Mouse (Mus musculus): ENCODE measurements at regions not wholly inside any gene's neighbourhood (a gene's known extent, or its start where the extent isn't known, plus 50 kb on each side); places are given as distances from the start of the nearest gene placed in this dataset.

DNA sequence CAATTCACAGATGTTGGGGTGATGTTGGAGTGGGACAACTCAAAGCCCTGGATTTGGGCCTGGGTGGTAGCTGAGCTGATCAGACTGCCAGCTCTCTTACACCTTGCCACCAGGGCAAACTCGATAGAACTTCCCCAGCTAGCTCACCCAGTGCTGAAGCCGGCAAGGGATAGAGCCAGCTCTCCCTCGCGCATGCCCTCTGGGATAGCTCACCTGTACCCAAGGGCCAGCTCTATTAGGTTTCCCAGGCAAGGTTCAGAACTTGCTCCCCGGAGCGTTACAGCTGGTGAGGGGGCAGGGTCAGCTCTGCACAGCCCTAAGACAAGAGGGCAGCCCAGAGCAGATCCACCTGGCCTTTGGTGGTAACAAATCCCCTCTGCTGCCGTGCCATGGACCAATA is 54.1 kb upstream of the 1700012A03Rik start:
- DNase-seq: no peak

DNA sequence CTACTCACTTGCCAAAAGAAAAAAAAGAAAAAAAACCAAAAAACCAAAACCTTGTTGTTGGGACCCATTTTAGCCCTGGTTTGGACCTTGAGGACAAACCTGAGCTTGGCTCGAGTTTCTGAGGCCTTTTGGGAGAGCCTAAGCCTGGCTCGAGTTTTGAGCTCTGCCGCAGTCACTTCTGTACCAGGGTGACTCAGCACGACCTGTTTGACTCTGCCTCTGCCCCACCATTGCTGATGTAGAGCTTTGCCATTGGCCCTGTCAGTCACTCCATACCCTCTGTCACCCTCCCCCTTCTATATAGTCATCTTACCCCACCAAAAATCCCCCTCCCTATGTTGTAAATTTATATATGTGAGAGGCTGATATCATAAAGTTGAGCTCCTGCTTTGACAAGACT is 54.8 kb upstream of the 1700012A03Rik start:
- no peak for DNase-seq

DNA sequence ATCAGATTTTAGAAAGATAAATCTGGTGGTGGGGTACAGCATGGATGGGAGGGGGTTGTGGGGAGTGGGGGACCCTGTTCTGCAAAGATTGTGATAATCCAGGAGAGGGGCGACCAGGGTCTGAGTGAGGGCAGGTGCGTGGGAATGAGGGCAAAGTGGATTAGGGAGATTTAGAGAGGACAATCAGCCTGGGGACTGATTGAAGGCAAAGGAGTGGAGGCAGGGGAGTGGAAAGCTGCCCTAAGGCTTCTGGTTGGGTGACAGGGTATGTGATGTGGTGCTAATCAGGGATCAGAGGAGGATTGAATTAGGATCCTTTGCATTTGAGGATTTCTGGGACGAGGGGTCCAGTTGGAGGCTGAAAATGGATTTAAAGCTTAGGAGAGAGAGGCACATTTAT is 64.3 kb upstream of the 1700012A03Rik start:
- no peak for DNase-seq

DNA sequence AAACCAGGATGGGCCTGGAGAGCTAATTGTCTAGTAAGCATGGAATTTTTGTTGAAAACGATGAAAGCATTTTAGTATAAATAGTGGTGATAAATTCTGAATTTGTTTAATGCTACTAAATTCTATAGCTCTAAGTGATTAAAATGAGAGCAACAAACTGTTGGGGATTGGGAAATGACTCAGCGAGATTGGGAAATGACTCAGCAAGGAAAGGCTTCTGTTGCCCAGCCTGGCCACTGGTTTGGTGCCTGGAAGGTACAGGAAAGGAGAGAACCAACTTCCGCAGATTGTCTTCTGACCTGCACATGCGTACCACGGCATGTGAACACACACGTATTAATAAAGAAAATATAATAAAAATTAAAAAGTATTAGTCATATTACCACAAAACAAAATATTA is 73.3 kb upstream of the 1700012A03Rik start:
- DNase-seq: no peak

DNA sequence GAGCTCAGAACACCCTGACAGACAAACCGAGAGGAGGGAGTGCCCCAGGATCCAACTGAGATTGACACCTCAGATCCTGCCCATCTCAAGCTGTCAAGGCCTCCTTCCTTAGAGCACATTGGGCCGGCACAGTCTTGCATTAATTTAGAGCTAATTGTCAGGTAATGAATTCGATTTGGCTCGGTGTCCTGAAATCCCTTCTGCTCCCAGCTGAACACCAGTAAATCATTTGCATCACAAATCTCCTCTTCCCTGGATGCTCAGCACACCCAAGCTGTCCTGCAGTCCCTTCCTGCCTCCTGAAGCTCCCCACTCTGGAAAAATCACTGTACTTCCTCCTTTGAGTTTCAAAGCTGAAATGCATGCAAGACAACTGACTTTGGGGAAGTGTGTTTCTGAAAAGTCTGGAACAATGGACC is 102.0 kb upstream of the 1700012A03Rik start:
- peak in 1 of 2 experiments; percentile 33 for DNase-seq

DNA sequence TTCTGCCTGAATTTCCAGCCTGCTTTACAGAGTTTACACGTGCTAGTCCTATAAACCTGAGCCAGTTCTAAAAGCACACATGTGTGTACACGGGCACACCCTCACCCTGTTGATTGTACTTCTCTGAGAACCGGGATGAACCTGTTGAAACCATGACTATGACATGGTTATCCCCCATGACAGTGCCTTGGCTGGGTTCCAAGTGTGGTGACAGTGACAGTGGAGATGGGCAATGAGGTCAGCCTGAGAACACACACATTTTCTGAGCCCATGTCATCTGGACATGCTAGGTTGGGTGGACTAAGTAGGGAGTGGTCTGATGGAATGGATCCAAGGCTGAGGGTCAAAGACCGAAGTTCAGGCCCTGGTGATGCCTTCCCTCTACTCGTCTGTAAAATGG is 103.5 kb upstream of the 1700012A03Rik start:
- no peak for DNase-seq

DNA sequence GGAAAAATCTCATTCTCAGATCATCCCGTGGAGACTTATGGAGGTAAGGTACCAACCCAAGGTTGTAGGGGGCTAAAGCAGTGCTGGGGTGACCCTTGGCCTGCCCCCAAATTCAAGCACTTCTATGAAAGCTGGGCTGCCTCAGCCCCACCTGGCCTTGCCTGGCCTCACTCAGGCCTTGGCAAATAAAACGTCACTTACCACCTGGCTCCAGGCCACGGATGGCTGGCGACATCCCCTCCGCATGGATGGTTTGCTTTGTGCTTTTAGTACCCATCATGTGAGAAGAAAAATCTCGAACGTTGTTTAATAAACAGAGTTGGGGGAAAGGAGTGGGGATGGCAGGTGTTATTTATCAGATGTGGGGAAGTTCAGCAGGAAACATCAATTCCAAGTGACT is 104.7 kb upstream of the 1700012A03Rik start:
- DNase-seq: peak; percentile 40 to 56

DNA sequence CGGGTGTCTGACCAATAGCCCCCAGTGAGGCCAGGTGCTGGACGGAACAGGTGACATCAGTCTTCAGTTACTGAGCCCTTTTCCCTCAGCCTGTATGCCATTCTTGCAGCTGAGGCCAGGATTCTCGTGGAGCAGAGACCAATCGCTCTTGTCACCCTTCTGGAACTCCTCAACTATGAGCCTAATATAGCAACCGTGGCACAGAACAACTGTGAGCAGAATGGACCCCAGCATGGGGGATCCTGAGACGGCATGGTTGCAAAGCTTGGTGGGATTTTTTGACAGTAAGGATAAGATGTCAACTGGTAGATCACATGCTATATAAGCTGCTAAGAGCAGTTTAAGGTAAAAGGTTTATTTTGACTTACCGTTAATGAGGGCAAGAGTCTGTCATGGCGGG is 105.5 kb upstream of the 1700012A03Rik start:
- DNase-seq: peak; percentile 43 to 61

DNA sequence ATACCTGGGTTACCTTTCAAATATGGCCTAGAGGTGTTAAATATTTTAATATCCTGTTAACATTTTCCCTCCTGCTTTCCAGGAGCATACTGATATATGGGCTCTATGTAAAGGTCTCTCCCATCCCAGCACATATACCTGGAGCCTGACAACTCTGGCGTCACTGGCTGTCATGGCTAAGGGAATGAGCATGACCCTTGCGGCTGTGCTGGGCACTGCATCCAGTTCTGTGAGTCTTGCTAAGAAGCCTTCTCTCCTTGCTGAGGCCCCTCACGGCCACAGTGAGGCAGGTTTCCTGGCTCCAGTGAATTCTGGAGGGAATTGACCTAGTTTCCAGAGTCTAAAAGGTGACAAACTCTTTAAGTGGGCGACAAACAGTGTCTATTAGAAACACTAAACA is 107.3 kb upstream of the 1700012A03Rik start:
- DNase-seq: no peak

DNA sequence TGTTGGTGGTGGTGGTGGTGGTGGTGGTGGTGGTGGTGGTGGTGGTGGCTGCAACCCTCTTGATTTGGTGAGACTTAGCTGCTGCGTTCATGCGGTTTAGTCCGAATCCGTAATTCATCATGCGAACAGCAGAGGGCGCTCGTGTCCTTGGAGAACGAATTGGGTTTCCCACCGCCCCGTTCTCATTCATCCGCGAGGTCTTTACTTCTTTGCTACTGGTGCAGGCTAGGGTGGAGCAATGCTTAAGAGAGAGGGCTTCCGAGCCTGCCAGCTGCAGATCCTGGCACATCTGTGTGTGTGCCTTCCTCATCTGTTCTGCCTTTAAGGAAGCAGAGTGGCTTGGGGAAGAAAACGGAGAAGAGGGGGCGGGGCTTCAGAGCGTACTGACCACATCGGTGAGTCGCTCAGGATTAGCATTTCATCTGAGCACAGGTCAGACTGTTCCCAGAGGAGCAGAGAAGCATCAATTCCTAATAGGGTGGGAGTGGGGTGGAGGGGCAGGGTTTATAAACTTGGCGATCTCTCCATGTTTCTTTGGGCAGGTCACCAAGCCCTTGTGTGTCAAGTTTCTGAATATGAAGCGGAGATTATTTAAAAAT is 111.7 kb upstream of the 1700012A03Rik start:
- peak; percentile 94 to 97 for DNase-seq

DNA sequence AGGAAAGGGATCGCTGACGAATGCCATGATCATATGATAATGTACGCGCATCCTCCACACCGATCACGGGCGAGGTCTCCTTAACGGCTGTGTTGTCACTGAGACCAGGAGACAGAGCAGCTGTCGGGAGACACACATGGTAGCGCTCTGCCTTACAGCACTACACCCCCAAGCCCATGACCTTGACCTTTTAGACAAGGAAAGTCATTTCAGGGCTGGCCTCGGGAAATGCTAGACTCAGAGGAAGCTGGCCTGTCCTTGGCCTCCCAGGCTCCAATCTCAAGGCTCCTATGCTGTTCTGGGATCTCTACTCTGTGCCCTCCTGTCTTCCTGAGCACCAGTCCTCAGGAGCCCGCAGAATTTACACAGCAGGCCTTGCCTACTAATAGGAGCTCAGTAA is 112.9 kb upstream of the 1700012A03Rik start:
- DNase-seq: no peak

DNA sequence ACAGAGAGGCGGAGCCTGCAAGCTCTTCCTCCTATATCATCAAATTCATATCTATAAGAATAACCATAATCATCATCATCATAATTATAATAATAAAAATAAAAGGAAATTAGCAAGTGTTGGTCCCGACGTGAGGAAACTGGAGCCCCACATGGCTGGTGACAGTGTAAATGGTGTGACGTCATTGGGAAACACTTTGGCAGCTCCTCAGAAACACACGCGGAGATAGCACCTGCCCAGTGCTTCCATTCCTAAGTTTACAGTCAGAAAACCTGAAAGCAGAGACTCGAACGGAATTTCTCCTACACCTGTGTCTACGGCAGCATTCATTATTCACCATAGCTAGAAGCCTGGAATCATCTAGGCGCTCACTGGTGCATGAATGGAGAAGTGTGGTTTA is 115.2 kb upstream of the 1700012A03Rik start:
- peak; percentile 69 to 71 for DNase-seq

DNA sequence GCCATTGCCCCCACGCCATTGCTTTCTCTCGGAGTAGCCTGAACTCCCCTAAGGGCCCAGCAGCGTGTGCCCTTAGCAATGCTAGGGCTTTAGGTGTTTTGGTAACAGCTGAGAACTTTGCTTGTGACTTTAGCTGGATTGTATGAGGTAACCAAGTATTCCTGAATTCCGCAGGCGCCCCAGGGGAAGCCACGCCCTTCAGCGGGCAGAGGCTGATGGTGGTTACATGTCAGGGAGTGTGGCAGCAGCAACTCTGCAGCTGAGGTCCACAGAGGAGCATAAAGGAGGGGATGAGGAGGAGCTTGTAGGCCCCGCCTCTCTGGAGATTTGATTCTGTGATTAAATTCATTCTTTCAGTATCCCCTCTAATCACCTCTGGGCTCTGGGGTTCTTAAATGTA is 116.1 kb upstream of the 1700012A03Rik start:
- peak in 1 of 2 experiments; percentile 1 for DNase-seq

DNA sequence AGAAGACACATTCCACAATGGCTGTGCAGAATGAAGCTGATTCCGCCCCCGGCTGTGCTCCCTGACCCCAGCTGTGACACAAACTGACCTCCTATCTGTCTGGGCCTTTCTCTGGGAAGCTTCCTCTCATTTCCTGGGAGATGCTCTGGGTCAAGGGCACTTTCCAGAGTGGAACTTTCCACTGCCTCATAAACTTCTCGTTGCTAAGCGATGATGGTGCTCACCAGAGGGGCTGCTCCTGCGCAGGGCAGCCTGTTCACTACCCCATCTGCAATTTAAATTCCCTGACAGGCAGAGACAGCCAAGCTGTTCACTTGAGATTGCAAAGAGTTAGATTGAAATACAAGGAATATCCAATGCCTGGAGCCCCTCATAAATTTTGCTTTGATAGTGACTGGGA is 116.7 kb upstream of the 1700012A03Rik start:
- peak in 1 of 2 experiments; percentile 1 for DNase-seq

DNA sequence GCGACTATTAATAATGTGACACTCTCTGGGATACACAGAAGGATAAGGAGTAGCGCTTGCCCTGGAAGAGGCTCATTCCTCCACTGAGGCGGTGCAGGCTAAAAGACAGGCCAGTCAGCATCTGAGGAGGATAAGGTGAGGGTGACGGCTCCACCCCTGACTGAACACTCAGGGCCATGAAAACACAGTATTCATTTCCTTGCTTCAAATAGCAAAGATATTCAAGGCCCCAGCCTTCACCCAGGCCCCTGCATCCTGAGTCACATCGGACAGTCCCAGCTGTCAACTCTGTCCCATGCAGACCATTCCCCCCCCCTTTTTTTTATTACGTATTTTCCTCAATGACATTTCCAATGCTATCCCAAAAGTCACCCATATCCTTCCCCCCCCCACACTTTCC is 118.9 kb upstream of the 1700012A03Rik start:
- DNase-seq: peak in 1 of 2 experiments; percentile 0

DNA sequence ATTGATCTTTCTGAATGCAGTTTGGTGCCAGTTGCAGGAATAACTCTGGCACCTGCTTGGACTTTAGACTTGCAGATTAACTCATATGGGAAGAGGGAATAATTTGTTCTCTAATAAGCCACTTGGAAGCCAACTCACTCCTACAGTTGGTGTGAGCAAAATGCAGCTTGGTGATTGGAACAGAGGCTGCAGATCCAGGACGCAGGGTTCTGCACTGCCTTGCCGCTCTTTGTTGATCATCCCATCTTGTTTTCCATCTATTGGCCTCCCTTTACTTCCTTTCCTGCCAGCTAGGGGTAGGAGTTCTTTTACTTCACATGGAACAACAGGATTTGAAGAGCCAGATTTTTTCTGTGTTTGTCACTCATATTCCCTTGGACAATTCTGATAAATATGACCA is 120.9 kb upstream of the 1700012A03Rik start:
- no peak for DNase-seq

DNA sequence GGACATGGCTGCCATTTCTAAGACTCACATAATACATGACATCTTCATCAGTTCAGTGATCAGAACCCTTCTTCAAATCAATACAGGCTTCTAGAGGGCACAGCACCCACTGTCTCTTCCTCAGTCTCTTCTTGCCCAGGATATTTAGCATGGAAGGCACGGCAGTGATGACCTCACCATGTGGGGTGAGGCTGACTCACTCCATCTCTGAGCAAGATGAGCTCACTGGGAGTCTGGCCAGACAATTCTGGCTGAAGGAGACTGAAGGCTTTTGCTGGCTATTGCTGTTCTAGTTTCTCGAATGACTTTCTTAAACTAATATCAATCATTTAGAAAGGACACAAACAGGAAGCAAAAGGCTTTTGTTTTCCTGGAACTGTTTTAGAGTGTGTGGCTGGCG is 122.9 kb upstream of the 1700012A03Rik start:
- peak; percentile 70 to 75 for DNase-seq

DNA sequence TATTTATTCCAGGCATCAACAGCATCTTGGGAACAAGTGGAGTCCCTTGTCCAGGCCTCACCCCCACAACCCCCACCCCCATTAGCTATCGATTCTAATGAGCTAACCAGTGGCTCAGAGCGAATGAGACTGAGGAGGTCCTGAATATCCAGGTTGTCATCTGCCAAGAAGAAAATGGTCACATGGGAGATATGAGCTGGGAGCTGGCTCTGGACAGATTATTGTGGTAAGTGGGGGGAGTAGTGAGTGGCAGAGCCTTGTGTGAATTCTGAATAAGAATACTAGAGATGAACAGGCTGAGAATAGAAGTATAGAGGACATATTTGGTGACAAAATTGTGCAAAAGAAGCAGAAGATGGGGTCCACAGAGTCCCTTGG is 125.4 kb upstream of the 1700012A03Rik start:
- no peak for DNase-seq

DNA sequence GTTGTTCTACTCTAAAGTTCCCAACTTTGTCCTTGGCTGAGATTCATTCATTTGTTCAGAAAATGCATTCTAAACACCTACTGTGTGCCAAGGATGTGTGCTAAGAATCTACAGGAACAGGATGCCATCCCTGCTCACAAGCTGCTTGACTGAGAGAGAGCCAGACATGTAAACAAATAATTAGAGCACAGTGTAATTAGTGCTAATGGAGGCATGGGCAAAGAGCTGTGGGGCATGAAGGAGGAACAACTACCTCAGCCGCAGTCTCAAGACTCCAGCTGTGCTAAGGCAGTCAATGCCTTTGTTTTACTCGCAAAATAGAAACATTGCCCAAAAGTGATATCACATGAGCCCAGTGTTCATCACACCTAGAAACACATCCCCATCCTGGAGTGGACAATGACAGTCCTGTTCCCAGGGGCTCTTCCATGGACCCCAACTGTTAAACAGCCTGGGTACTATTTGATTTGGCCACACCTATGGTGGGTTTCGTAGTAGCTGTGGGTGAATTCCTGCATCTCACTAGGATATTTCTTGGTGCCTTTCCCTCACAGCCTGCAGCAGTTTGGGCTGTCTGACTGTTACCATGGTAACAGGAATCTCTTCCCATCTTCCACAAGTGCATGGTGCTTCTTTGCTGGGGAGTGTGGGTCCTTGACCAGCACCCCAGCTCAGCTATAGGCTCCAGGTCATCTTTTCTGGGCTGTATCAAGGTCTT is 125.9 kb upstream of the 1700012A03Rik start:
- DNase-seq: no peak

DNA sequence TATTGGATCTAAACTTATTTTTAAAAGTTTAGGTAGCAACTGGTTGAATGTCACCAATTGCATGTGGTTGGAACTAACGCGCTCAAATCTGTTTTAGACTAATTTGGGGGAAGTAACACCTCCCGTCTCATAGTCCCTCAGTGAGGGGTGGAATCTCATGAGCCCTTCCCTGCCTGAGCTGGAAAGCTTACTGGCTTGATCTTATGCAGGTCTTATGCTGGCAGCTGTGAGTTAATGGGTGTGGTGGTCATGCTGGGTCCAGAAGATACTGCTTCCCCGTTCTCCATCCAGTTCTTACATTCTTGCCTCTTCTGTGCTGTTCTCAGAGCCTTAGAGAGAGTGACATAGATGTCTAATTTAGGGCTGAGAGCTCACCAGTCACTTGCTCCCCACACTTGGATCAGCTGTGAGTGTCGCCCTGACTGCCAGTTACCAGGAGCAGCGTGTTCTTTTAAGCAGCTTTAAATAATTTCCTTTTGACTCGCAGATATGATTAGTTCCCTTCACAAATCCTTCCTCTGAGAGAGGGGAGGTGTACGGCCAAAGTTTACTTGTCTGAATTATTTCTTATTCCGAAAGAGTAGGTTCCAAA is 128.4 kb upstream of the 1700012A03Rik start:
- DNase-seq: no peak

DNA sequence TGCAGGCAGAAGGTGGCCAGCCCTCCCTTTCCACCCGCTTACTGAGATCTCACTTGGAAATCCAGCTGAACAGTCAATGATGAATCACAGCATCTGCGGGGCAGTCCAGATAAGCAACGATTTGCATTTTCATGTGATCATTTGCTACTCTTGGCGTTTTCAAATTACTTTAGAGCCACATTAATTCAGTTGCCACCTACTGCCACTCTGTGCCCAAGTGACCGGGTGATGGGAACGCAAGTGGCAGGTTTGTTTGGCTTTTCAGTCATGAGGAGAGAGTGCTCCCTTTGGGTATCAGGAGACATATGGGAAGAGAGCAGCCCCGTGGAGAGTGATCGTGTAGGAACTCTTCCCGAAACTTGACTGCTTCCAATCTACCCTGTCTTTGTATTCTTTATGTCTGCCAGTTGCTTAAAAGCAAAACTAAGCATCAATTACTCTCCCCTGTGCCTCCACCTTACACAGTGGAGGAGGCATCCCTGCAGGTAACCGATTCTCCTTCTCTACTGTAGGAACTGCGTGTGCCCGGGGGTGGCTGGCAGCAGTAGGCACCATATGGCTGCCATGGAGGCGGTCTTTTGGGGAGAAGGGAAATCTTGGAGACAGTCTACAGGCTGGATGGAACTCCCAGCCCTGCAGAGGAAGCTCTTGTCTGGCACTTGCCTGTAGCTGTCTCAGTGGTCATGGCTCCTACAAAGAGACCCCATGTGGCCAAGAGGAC is 132.5 kb upstream of the 1700012A03Rik start:
- peak; percentile 36 to 76 for DNase-seq

DNA sequence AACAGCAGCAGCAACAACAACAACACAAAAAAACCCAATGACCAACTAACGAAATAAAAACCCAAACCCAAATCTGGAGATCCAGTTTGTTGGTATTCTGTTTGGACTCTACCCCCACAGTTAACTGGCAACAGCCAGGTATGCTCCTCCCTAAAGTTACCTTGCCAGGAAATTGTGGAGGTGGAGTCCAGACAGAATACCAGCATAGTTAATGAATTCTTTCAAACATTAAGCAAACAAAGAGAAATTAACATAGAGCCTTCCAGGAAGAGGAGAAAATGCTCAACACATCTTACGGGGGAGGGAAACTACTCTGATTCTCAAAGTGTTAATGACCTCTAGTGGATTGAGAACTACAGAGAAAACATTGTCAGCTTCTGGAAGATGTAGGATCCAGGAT is 148.3 kb upstream of the 1700012A03Rik start:
- no peak for DNase-seq

DNA sequence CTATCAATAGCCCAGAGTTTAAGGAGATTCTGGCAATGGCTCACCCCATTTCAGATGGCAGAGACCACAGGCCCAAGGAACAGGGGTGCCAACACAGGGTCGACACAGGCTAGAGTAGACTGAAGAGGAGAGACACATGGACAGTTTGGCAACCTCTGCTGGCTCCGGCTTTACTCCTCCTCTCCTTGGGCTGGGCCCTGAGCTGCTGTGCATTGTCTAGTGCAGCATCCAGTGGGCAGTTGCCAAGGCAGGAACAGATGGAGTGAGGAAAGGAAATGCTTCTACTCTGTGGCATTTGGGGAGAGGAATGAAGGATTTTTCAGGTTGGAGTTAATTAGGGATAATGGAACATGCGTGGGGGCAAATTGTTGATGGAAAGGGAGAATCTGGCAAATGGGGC is 151.0 kb upstream of the 1700012A03Rik start:
- DNase-seq: peak; percentile 53 to 67

DNA sequence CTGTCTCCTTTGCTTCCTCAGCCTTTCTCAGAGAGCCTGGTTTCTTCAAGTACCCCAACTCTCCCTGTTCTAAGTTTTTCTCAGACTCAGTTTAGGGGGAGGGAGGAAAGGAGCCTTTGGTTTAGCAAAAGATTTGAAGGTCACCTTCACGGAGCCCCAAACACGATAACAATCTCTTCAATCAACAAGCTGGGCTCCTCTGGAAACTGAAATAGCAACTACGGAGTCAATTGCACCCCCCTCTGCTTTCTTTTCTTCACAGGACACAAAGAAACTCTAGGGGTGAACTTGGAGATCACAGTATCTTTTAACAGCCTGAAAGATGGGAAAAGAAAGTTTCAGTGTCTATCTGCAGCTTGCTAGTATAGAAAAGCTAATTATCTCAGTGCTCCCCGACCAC is 151.4 kb upstream of the 1700012A03Rik start:
- no peak for DNase-seq
